Mouse (Mus musculus) forebrain, embryonic 14.5 days (tissue): Measurements from ENCODE around the gene Nsun4. TPM values are rescaled to one million over a fixed set of nuclear protein-coding genes. Genes with fewer than 3 reads are reported as not detected.

Experiments
- ATAC-seq: fragments of 200-750 bp; cut with Nextera tagmentation; 2 replicates; pipeline ENCODE4 v1.8.0; 2017; ENCODE audit warnings: mild to moderate bottlenecking, moderate library complexity
- DNase-seq: peaks from one replicate; pipeline ENCODE4 v3.0.0-alpha.2; 2015; ENCODE audit warnings: low spot score
- H3K27ac ChIP-seq: fragments of 300-500 bp; sonication (generic); 2 replicates; pipeline ENCODE4 v1.5.1; 2014; ENCODE audit warnings: low read depth, mild to moderate bottlenecking, control low read depth, low read length, moderate library complexity
- H3K27me3 ChIP-seq: fragments of 300-500 bp; sonication (generic); replicated peaks from 2 replicates; pipeline ENCODE4 v1.6.1; 2014; ENCODE audit warnings: low read length, control low read depth, mixed read lengths; ENCODE audit not compliant: control insufficient read depth, insufficient read depth
- H3K36me3 ChIP-seq: fragments of 300-500 bp; sonication (generic); 2 replicates; pipeline ENCODE4 v1.6.1; 2014; ENCODE audit warnings: low read length, control low read depth; ENCODE audit not compliant: control insufficient read depth, insufficient read depth
- H3K4me1 ChIP-seq: fragments of 300-500 bp; sonication (generic); 2 replicates; pipeline ENCODE4 v1.6.1; 2014; ENCODE audit warnings: antibody characterized with exemption, low read length, control low read depth; ENCODE audit not compliant: control insufficient read depth, insufficient read depth
- H3K4me2 ChIP-seq: fragments of 300-500 bp; sonication (generic); 2 replicates; pipeline ENCODE4 v1.6.1; 2014; ENCODE audit warnings: mild to moderate bottlenecking, control low read depth, low read length
- H3K4me3 ChIP-seq: fragments of 300-500 bp; sonication (generic); 2 replicates; pipeline ENCODE4 v1.5.1; 2014; ENCODE audit warnings: low read depth, low read length, control low read depth
- H3K9ac ChIP-seq: fragments of 300-500 bp; sonication (generic); 2 replicates; pipeline ENCODE4 v1.6.1; 2014; ENCODE audit warnings: mild to moderate bottlenecking, low read length, control low read depth, moderate library complexity
- H3K9me3 ChIP-seq: fragments of 300-500 bp; sonication (generic); replicated peaks from 2 replicates; pipeline ENCODE4 v1.6.1; 2016; ENCODE audit warnings: low read length, control low read depth, mixed read lengths; ENCODE audit not compliant: control insufficient read depth
- WGBS: fragments of 180-500 bp; shearing (Covaris S2); extraction: QIAGEN DNeasy Blood & Tissue Kit; methylation state at CpG from one replicate; pipeline ENCODE4 v1.1.7; 2014; 5-methylcytosine and 5-hydroxymethylcytosine counted together
- polyA plus RNA-seq: library from polyadenylated mRNA; unstranded; fragments of >200 nt; fragmentation: Nextera tagmentation; extraction: Ambion mirVana; gene quantifications from 2 replicates; pipeline ENCODE4 v1.2.1, GENCODE M21; 2014

The Nsun4 gene
- polyA plus RNA-seq, 1 experiment from 2014 or later = 15.3 TPM

GRCm38 (mm10) chr4:116074861-116075620 lies 21.4 kb upstream of the Nsun4 start, which contains the start of the genes Uqcrh and Lrrc41:
Gene Uqcrh (minus strand): TSS chr4:116075071.
Gene Lrrc41 (plus strand): TSS chr4:116075269.
- H3K27ac ChIP-seq = peak within 1 kb of the TSS; percentile 95
- peak within 1 kb of the TSS; percentile 93 for H3K4me3 ChIP-seq
- peak; percentile 98 for DNase-seq
- WGBS = under 1% methylated on average over 55 of the region's 55 CpGs
- H3K4me1 ChIP-seq = peaks cover 23% of the 10 kb centered on the region
- peaks cover 10% of the 10 kb centered on the region for H3K36me3 ChIP-seq
- H3K9ac ChIP-seq = peak within 1 kb of the TSS; percentile 95
- H3K27me3 ChIP-seq = no peaks in the 10 kb centered on the region
- peak within 1 kb of the TSS; percentile 91 for H3K4me2 ChIP-seq
- no peaks in the 10 kb centered on the region for H3K9me3 ChIP-seq
- peak; percentile 94 for ATAC-seq

- Histone ChIP-seq H3K4me3 (peak overlapping the region; percentile 93), H3K9ac (peak overlapping the region; percentile 95), H3K36me3 (peaks cover 14% of the 10 kb centered on the region), H3K4me1 (peaks cover 23% of the 10 kb centered on the region), H3K9me3 (no peaks in the 10 kb centered on the region), H3K4me2 (peak overlapping the region; percentile 91), H3K27ac (0 out of 2 replicates have a peak overlapping the region, but pooled peaks have one; percentile 21), H3K27me3 (no peaks in the 10 kb centered on the region)
- WGBS = 2% methylated on average over 8 of the region's 8 CpGs
- DNase-seq = peak; percentile 32
- no peak for ATAC-seq
These were observed 20.5 kb upstream of the Nsun4 start for GRCm38 (mm10) chr4:116074145-116074675.

DNA sequence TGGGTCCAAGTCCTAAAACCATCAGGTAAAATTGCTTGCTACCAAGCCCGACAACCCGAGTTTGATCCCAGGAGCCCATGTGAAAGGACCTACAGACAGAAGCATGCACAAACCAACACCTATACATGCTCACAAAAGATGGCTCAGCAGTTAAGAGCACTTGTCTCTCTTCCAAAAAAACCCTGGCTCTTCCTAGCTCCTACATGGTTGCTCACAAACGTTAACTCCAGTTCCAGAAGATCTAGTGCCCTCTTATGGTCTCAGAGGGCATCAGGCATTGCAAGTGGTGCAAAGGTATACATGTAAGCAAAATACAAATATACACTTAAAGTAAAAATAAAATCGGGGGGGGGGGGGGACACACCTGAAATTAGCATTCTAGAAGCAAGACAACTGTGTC lies 19.5 kb upstream of the Nsun4 start:
- Histone ChIP-seq H3K27ac (no peak overlapping the region), H3K36me3 (peaks cover 24% of the 10 kb centered on the region), H3K4me3 (no peak overlapping the region), H3K9me3 (no peaks in the 10 kb centered on the region), H3K4me1 (peaks cover 23% of the 10 kb centered on the region), H3K4me2 (peak overlapping the region; percentile 8; the same call in 1 of the 2 replicates), H3K27me3 (no peaks in the 10 kb centered on the region), H3K9ac (no peak overlapping the region)
- WGBS = 56% methylated on average over 4 of the region's 4 CpGs
- DNase-seq (peak; percentile 32), ATAC-seq (no peak)

- H3K9me3 ChIP-seq = no peaks in the 10 kb centered on the region
- 89% methylated on average over 6 of the region's 6 CpGs for WGBS
- H3K4me3 ChIP-seq = no peak overlapping the region
- H3K9ac ChIP-seq = no peak overlapping the region
- no peak overlapping the region for H3K4me2 ChIP-seq
- ATAC-seq (no peak), DNase-seq (no peak)
- no peak overlapping the region for H3K27ac ChIP-seq
- peaks cover 48% of the 10 kb centered on the region for H3K36me3 ChIP-seq
- H3K27me3 ChIP-seq = no peaks in the 10 kb centered on the region
- H3K4me1 ChIP-seq = peaks cover 15% of the 10 kb centered on the region; the same call in 1 of the 2 replicates
These were observed 16.4 kb upstream of the Nsun4 start for GRCm38 (mm10) chr4:116070116-116070515.

GRCm38 (mm10) chr4:116063855-116064254 lies 10.2 kb upstream of the Nsun4 start:
- no peaks in the 10 kb centered on the region for H3K9me3 ChIP-seq
- H3K27ac ChIP-seq = no peak overlapping the region
- 59% methylated on average over 1 of the region's 1 CpGs for WGBS
- no peaks in the 10 kb centered on the region for H3K4me1 ChIP-seq
- DNase-seq (no peak), ATAC-seq (no peak)
- no peaks in the 10 kb centered on the region for H3K27me3 ChIP-seq
- no peak overlapping the region for H3K4me2 ChIP-seq
- no peak overlapping the region for H3K9ac ChIP-seq
- no peak overlapping the region for H3K4me3 ChIP-seq
- H3K36me3 ChIP-seq = peaks cover 31% of the 10 kb centered on the region

GRCm38 (mm10) chr4:116059012-116059726 lies 5.5 kb upstream of the Nsun4 start:
- no peaks in the 10 kb centered on the region for H3K36me3 ChIP-seq
- no peaks in the 10 kb centered on the region for H3K9me3 ChIP-seq
- DNase-seq = no peak
- no peak overlapping the region for H3K9ac ChIP-seq
- H3K4me3 ChIP-seq = no peak overlapping the region
- no peak for ATAC-seq
- 0 out of 2 replicates have a peak, but pooled peaks cover 3% of the 10 kb centered on the region for H3K4me1 ChIP-seq
- no peak overlapping the region for H3K27ac ChIP-seq
- WGBS = 82% methylated on average over 5 of the region's 5 CpGs
- H3K4me2 ChIP-seq = no peak overlapping the region
- no peaks in the 10 kb centered on the region for H3K27me3 ChIP-seq

- WGBS = 4% methylated on average over 1 of the region's 1 CpGs
- H3K27me3 ChIP-seq = no peaks in the 10 kb centered on the region
- ATAC-seq = no peak
- H3K4me2 ChIP-seq = no peak overlapping the region
- no peak overlapping the region for H3K27ac ChIP-seq
- DNase-seq = no peak
- no peak overlapping the region for H3K9ac ChIP-seq
- no peaks in the 10 kb centered on the region for H3K9me3 ChIP-seq
- no peaks in the 10 kb centered on the region for H3K36me3 ChIP-seq
- H3K4me1 ChIP-seq = peaks cover 7% of the 10 kb centered on the region; the same call in 1 of the 2 replicates
- H3K4me3 ChIP-seq = no peak overlapping the region
These were observed 3.9 kb upstream of the Nsun4 start for GRCm38 (mm10) chr4:116057559-116057958.

- Histone ChIP-seq H3K4me1 (peaks cover 7% of the 10 kb centered on the region; the same call in 1 of the 2 replicates), H3K4me3 (peak overlapping the region; percentile 55), H3K36me3 (peaks cover 3% of the 10 kb centered on the region; the same call in 1 of the 2 replicates), H3K9me3 (no peaks in the 10 kb centered on the region), H3K27ac (peak overlapping the region; percentile 87; the same call in 1 of the 2 replicates), H3K27me3 (no peaks in the 10 kb centered on the region), H3K9ac (peak overlapping the region; percentile 68), H3K4me2 (peak overlapping the region; percentile 67)
- 12% methylated on average over 21 of the region's 22 CpGs for WGBS
- peak; percentile 45 for DNase-seq
- ATAC-seq = peak; percentile 18
These were observed 966 bp downstream of the Nsun4 start for GRCm38 (mm10) chr4:116052526-116053293.
